Mouse (Mus musculus) E14TG2a.4 (cell line): ENCODE data around the gene Ell.
A peak's percentile ranks its signal among the peaks of the same experiment; 100 is the strongest.

Experiments
- H3K27me3 ChIP-seq: 2 replicates; pipeline ENCODE4 v1.6.1; 2014; ENCODE audit warnings: low read length, control low read depth; ENCODE audit not compliant: insufficient read depth
- H3K36me3 ChIP-seq: 2 replicates; pipeline ENCODE4 v1.6.1; 2014; ENCODE audit warnings: low read length, control low read depth; ENCODE audit not compliant: insufficient read depth
- H3K4me1 ChIP-seq: replicated peaks from 2 replicates; pipeline ENCODE4 v1.6.1; 2014; ENCODE audit warnings: low read depth, low read length, control low read depth
- H3K4me3 ChIP-seq: replicated peaks from 2 replicates; pipeline ENCODE4 v1.5.1; 2014; ENCODE audit warnings: mild to moderate bottlenecking, low read length
- H3K9me3 ChIP-seq: 2 replicates; pipeline ENCODE4 v1.6.1; 2014; ENCODE audit warnings: low read length, control low read depth
- CTCF ChIP-seq: conservative IDR thresholded peaks from 2 replicates; pipeline ENCODE4 v1.5.1; 2014; ENCODE audit warnings: low read length
- NANOG ChIP-seq: IDR thresholded peaks from 2 replicates; pipeline ENCODE4 v1.6.1; 2014; ENCODE audit warnings: borderline replicate concordance, low read length, mixed read lengths
- POU5F1 ChIP-seq: IDR thresholded peaks from 2 replicates; pipeline ENCODE4 v1.6.1; 2014; ENCODE audit warnings: low read length, borderline replicate concordance

The Ell gene

GRCm38 (mm10) chr8:70528182-70528797 is 11.0 kb upstream of the Ell start:
- TF ChIP-seq POU5F1 (no peak), NANOG (no peak), CTCF (no peak)
- H3K27me3 ChIP-seq: no peaks in the 10 kb centered on the region
- H3K9me3 ChIP-seq: no peaks in the 10 kb centered on the region
- peaks cover 67% of the 10 kb centered on the region for H3K4me1 ChIP-seq
- H3K4me3 ChIP-seq: peak overlapping the region; percentile 84
- H3K36me3 ChIP-seq: peaks cover 43% of the 10 kb centered on the region

GRCm38 (mm10) chr8:70529299-70529698 is 10.0 kb upstream of the Ell start:
- peak overlapping the region; percentile 23; the same call in 1 of the 2 replicates for H3K4me3 ChIP-seq
- TF ChIP-seq CTCF (no peak), NANOG (no peak), POU5F1 (no peak)
- H3K4me1 ChIP-seq: peaks cover 64% of the 10 kb centered on the region
- no peaks in the 10 kb centered on the region for H3K9me3 ChIP-seq
- peaks cover 53% of the 10 kb centered on the region for H3K36me3 ChIP-seq
- H3K27me3 ChIP-seq: no peaks in the 10 kb centered on the region

- TF ChIP-seq NANOG (no peak), CTCF (no peak), POU5F1 (no peak)
- Histone ChIP-seq H3K4me1 (peaks cover 63% of the 10 kb centered on the region), H3K36me3 (peaks cover 58% of the 10 kb centered on the region)
Observed at GRCm38 (mm10) chr8:70529741-70530161, 9.5 kb upstream of the Ell start.

GRCm38 (mm10) chr8:70530314-70530713 is 8.9 kb upstream of the Ell start:
- Histone ChIP-seq H3K4me3 (no peak overlapping the region), H3K36me3 (peaks cover 63% of the 10 kb centered on the region), H3K4me1 (peaks cover 59% of the 10 kb centered on the region), H3K9me3 (no peaks in the 10 kb centered on the region), H3K27me3 (no peaks in the 10 kb centered on the region)
- TF ChIP-seq CTCF (no peak), POU5F1 (no peak), NANOG (no peak)

More at GRCm38 (mm10) chr8:70529741-70530161, 9.5 kb upstream of the Ell start:
- Histone ChIP-seq H3K9me3 (no peaks in the 10 kb centered on the region), H3K4me3 (0 out of 2 replicates have a peak overlapping the region, but pooled peaks have one; percentile 23), H3K27me3 (no peaks in the 10 kb centered on the region)

GRCm38 (mm10) chr8:70534281-70534680 is 5.0 kb upstream of the Ell start:
- peaks cover 44% of the 10 kb centered on the region for H3K4me1 ChIP-seq
- no peak overlapping the region for H3K4me3 ChIP-seq

GRCm38 (mm10) chr8:70535221-70535620 is 4.0 kb upstream of the Ell start:
- TF ChIP-seq POU5F1 (no peak), CTCF (no peak), NANOG (no peak)
- Histone ChIP-seq H3K4me3 (no peak overlapping the region), H3K36me3 (peaks cover 73% of the 10 kb centered on the region), H3K27me3 (no peaks in the 10 kb centered on the region), H3K4me1 (peaks cover 38% of the 10 kb centered on the region), H3K9me3 (no peaks in the 10 kb centered on the region)

More at GRCm38 (mm10) chr8:70534281-70534680, 5.0 kb upstream of the Ell start:
- H3K27me3 ChIP-seq: no peaks in the 10 kb centered on the region
- H3K9me3 ChIP-seq: no peaks in the 10 kb centered on the region
- H3K36me3 ChIP-seq: peaks cover 82% of the 10 kb centered on the region
- no peak for TF ChIP-seq NANOG

- TF ChIP-seq NANOG: no peak
- no peak for TF ChIP-seq CTCF
- TF ChIP-seq POU5F1: no peak
- Histone ChIP-seq H3K4me3 (no peak overlapping the region), H3K27me3 (no peaks in the 10 kb centered on the region), H3K9me3 (no peaks in the 10 kb centered on the region), H3K4me1 (peaks cover 40% of the 10 kb centered on the region), H3K36me3 (peaks cover 68% of the 10 kb centered on the region)
Observed at GRCm38 (mm10) chr8:70535701-70536100, 3.6 kb upstream of the Ell start.

GRCm38 (mm10) chr8:70538024-70538579 is 1.2 kb upstream of the Ell start:
- H3K4me1 ChIP-seq: peaks cover 45% of the 10 kb centered on the region
- H3K9me3 ChIP-seq: no peaks in the 10 kb centered on the region
- peaks cover 59% of the 10 kb centered on the region for H3K36me3 ChIP-seq
- TF ChIP-seq CTCF (no peak), POU5F1 (no peak), NANOG (no peak)
- H3K27me3 ChIP-seq: no peaks in the 10 kb centered on the region
- peak overlapping the region; percentile 98 for H3K4me3 ChIP-seq
